Mouse (Mus musculus): ENCODE data around the gene Siah3.

DNA sequence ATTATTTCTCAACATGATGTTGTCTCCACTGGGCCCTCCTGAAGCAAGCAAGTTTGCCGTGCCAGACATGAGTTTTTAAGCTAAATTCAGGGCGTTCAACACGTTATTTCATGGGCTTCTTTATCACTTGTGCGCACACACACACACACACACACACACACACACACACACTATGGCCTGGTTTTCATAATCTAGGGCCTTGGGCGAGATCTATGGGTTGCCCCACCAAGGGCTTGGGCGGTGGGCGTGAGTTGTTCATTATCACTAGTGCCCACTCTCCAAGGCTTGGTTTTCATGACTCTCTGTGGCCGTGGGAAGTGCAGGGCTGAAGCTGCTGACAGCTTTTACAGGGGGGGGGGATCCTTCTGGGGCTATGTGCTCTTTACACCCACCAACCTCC is 63.9 kb downstream of the Siah3 start:
- no peak for TF ChIP-seq CTCF (IDR thresholded peaks at IDR 0.05; ENCODE audit: insufficient read depth, low read length)
- no peak for TF ChIP-seq POLR2A (IDR thresholded peaks at IDR 0.05; ENCODE audit: borderline replicate concordance, extremely low read depth, low read depth, low read length)
